Mouse (Mus musculus): ENCODE results near the gene Uvrag. TPM values are rescaled to one million over a fixed set of nuclear protein-coding genes. Genes with fewer than 3 reads are reported as not detected.

Uvrag gene
- total RNA-seq, 2 experiments from 2014 or later: 42.4 to 43.1 TPM

Other genes starting within 250 kb of the Uvrag start
- 10.8 and 11.3 TPM in 2 replicates for gene Dgat2, start 41.6 kb upstream of the Uvrag start, total RNA-seq (2015)
- 9.1 and 14.0 TPM in 2 replicates for gene Dgat2, start 41.6 kb upstream of the Uvrag start, total RNA-seq (2017)
- gene Mogat2, start 97.5 kb upstream of the Uvrag start, total RNA-seq (2015): 1.6 TPM in 2 replicates
- 1.4 and 3.0 TPM in 2 replicates for gene Mogat2, start 97.5 kb upstream of the Uvrag start, total RNA-seq (2017)
- gene Map6, start 126.3 kb upstream of the Uvrag start, total RNA-seq (2015): 0.07 and 0.25 TPM in 2 replicates
- 0.22 and 0.94 TPM in 2 replicates for gene Map6, start 126.3 kb upstream of the Uvrag start, total RNA-seq (2017)
- 0.23 and 0.76 TPM in 2 replicates for gene Serpinh1, start 212.1 kb upstream of the Uvrag start, total RNA-seq (2015)
- 0.37 and 0.73 TPM in 2 replicates for gene Serpinh1, start 212.1 kb upstream of the Uvrag start, total RNA-seq (2017)
- 0.96 and 3.5 TPM in 2 replicates for gene Gdpd5, start 240.3 kb upstream of the Uvrag start, total RNA-seq (2015)
- 0.70 and 1.0 TPM in 2 replicates for gene Gdpd5, start 240.3 kb upstream of the Uvrag start, total RNA-seq (2017)